Mouse (Mus musculus): ENCODE measurements at regions not wholly inside any gene's neighbourhood (a gene's known extent, or its start where the extent isn't known, plus 50 kb on each side); places are given as distances from the start of the nearest gene placed in this dataset.

- H3K4me3 ChIP-seq (ENCODE audit: insufficient read depth, low read length), result no peak overlapping the region
- H3K4me1 ChIP-seq (ENCODE audit: control insufficient read depth, insufficient read depth, low read length), result no peaks in the 10 kb centered on the region
- no peak for TF ChIP-seq POLR2A (IDR thresholded peaks at IDR 0.05; ENCODE audit: extremely low read depth, insufficient read depth, low read length)
- TF ChIP-seq CTCF (IDR thresholded peaks at IDR 0.05; ENCODE audit: extremely low read depth, insufficient read depth, low read length), result no peak
- no peak overlapping the region for H3K27ac ChIP-seq (ENCODE audit: insufficient read depth, low read length)
These were observed 222.5 kb downstream of the Mtx2 start for GRCm38 (mm10) chr2:75048071-75048470.

- TF ChIP-seq CTCF (IDR thresholded peaks at IDR 0.05; ENCODE audit: extremely low read depth, insufficient read depth, low read length) (no peak), POLR2A (IDR thresholded peaks at IDR 0.05; ENCODE audit: extremely low read depth, insufficient read depth, low read length) (no peak)
These were observed 229.0 kb downstream of the Mtx2 start for GRCm38 (mm10) chr2:75054474-75055186.

GRCm38 (mm10) chr2:75055187-75055543 lies 229.6 kb downstream of the Mtx2 start:
- H3K4me3 ChIP-seq (ENCODE audit: insufficient read depth, low read length), result peak overlapping the region; percentile 32

More at GRCm38 (mm10) chr2:75054474-75055186, 229.0 kb downstream of the Mtx2 start:
- Histone ChIP-seq H3K4me1 (ENCODE audit: control insufficient read depth, insufficient read depth, low read length) (no peaks in the 10 kb centered on the region; the same call in 1 of the 2 replicates), H3K4me3 (ENCODE audit: insufficient read depth, low read length) (peak overlapping the region; percentile 32), H3K27ac (ENCODE audit: insufficient read depth, low read length) (no peak overlapping the region)

GRCm38 (mm10) chr2:75061009-75061408 lies 235.4 kb downstream of the Mtx2 start:
- Histone ChIP-seq H3K4me1 (ENCODE audit: control insufficient read depth, insufficient read depth, low read length) (no peaks in the 10 kb centered on the region), H3K27ac (ENCODE audit: insufficient read depth, low read length) (no peak overlapping the region), H3K4me3 (ENCODE audit: insufficient read depth, low read length) (no peak overlapping the region)
- TF ChIP-seq POLR2A (IDR thresholded peaks at IDR 0.05; ENCODE audit: extremely low read depth, insufficient read depth, low read length) (no peak), CTCF (IDR thresholded peaks at IDR 0.05; ENCODE audit: extremely low read depth, insufficient read depth, low read length) (no peak)

More at GRCm38 (mm10) chr2:75055187-75055543, 229.6 kb downstream of the Mtx2 start:
- no peaks in the 10 kb centered on the region; the same call in 1 of the 2 replicates for H3K4me1 ChIP-seq (ENCODE audit: control insufficient read depth, insufficient read depth, low read length)
- TF ChIP-seq CTCF (IDR thresholded peaks at IDR 0.05; ENCODE audit: extremely low read depth, insufficient read depth, low read length), result peak; percentile 70
- no peak for TF ChIP-seq POLR2A (IDR thresholded peaks at IDR 0.05; ENCODE audit: extremely low read depth, insufficient read depth, low read length)
- H3K27ac ChIP-seq (ENCODE audit: insufficient read depth, low read length), result no peak overlapping the region

GRCm38 (mm10) chr2:75061456-75062188 lies 236.0 kb downstream of the Mtx2 start:
- Histone ChIP-seq H3K4me3 (ENCODE audit: insufficient read depth, low read length) (no peak overlapping the region), H3K4me1 (ENCODE audit: control insufficient read depth, insufficient read depth, low read length) (no peaks in the 10 kb centered on the region), H3K27ac (ENCODE audit: insufficient read depth, low read length) (no peak overlapping the region)
- TF ChIP-seq CTCF (IDR thresholded peaks at IDR 0.05; ENCODE audit: extremely low read depth, insufficient read depth, low read length) (no peak), POLR2A (IDR thresholded peaks at IDR 0.05; ENCODE audit: extremely low read depth, insufficient read depth, low read length) (no peak)

- no peak for TF ChIP-seq POLR2A (IDR thresholded peaks at IDR 0.05; ENCODE audit: extremely low read depth, insufficient read depth, low read length)
- TF ChIP-seq CTCF (IDR thresholded peaks at IDR 0.05; ENCODE audit: extremely low read depth, insufficient read depth, low read length), result no peak
- Histone ChIP-seq H3K4me3 (ENCODE audit: insufficient read depth, low read length) (no peak overlapping the region), H3K27ac (ENCODE audit: insufficient read depth, low read length) (no peak overlapping the region), H3K4me1 (ENCODE audit: control insufficient read depth, insufficient read depth, low read length) (no peaks in the 10 kb centered on the region)
These were observed 236.5 kb downstream of the Mtx2 start for GRCm38 (mm10) chr2:75062189-75062510.

- TF ChIP-seq POLR2A (IDR thresholded peaks at IDR 0.05; ENCODE audit: extremely low read depth, insufficient read depth, low read length) (no peak), CTCF (IDR thresholded peaks at IDR 0.05; ENCODE audit: extremely low read depth, insufficient read depth, low read length) (no peak)
- Histone ChIP-seq H3K4me3 (ENCODE audit: insufficient read depth, low read length) (no peak overlapping the region), H3K4me1 (ENCODE audit: control insufficient read depth, insufficient read depth, low read length) (no peaks in the 10 kb centered on the region), H3K27ac (ENCODE audit: insufficient read depth, low read length) (no peak overlapping the region)
These were observed 239.0 kb downstream of the Mtx2 start for GRCm38 (mm10) chr2:75064406-75065115.

- TF ChIP-seq CTCF (IDR thresholded peaks at IDR 0.05; ENCODE audit: extremely low read depth, insufficient read depth, low read length) (no peak), POLR2A (IDR thresholded peaks at IDR 0.05; ENCODE audit: extremely low read depth, insufficient read depth, low read length) (no peak)
- no peak overlapping the region for H3K27ac ChIP-seq (ENCODE audit: insufficient read depth, low read length)
- H3K4me3 ChIP-seq (ENCODE audit: insufficient read depth, low read length), result no peak overlapping the region
- H3K4me1 ChIP-seq (ENCODE audit: control insufficient read depth, insufficient read depth, low read length), result no peaks in the 10 kb centered on the region
These were observed 239.7 kb downstream of the Mtx2 start for GRCm38 (mm10) chr2:75065304-75065703.

- Histone ChIP-seq H3K27ac (ENCODE audit: insufficient read depth, low read length) (no peak overlapping the region), H3K4me1 (ENCODE audit: control insufficient read depth, insufficient read depth, low read length) (no peaks in the 10 kb centered on the region), H3K4me3 (ENCODE audit: insufficient read depth, low read length) (no peak overlapping the region)
- TF ChIP-seq POLR2A (IDR thresholded peaks at IDR 0.05; ENCODE audit: extremely low read depth, insufficient read depth, low read length), result no peak
- TF ChIP-seq CTCF (IDR thresholded peaks at IDR 0.05; ENCODE audit: extremely low read depth, insufficient read depth, low read length), result no peak
These were observed 243.7 kb downstream of the Mtx2 start for GRCm38 (mm10) chr2:75069321-75069720.
